Mouse (Mus musculus) heart, adult 18-20 months (tissue): ENCODE measurements around the gene Psme3. TPM values are rescaled to one million over a fixed set of nuclear protein-coding genes. Genes with fewer than 3 reads are reported as not detected.

Experiments
- DNase-seq, 2 experiments: peaks; one replicate each; pipeline ENCODE4 v3.0.0; 2021 to 2022; ENCODE audit warnings: mixed read lengths in 1 of 2
- long read RNA-seq, 2 experiments: library from polyadenylated mRNA; stranded (forward); transcript quantifications; one replicate each; pipeline ENCODE4 v2.0.0; 2021
- total RNA-seq, 2 experiments: library from RNA; stranded (reverse); gene quantifications; 2 replicates each; pipeline ENCODE4 v1.2.3; 2021

Psme3 gene
- total RNA-seq, result 10 to 100 TPM; 65.0 to 86.3 TPM
- long read RNA-seq, experiment 1, transcript Psme3-201 (11 exons, 2,664 nt), result major isoform, 25 of 31 reads
- long read RNA-seq, experiment 1, partial matches to known transcripts, result 1 of 31 reads
- long read RNA-seq, experiment 1, other reads (novel, unspliced or antisense), result 5 of 31 reads
- long read RNA-seq, experiment 2, transcript Psme3-201 (11 exons, 2,664 nt), result major isoform, 10 of 17 reads
- long read RNA-seq, experiment 2, partial matches to known transcripts, result 4 of 17 reads
- long read RNA-seq, experiment 2, other reads (novel, unspliced or antisense), result 3 of 17 reads

GRCm38 (mm10) chr11:101315665-101316500 lies at the start of gene Psme3:
Gene Psme3 (plus strand): TSS chr11:101316213.
- DNase-seq, result peak; percentile 95 to 96

GRCm38 (mm10) chr11:101269577-101270116 lies 46.4 kb upstream of the Psme3 start:
- DNase-seq, result no peak

GRCm38 (mm10) chr11:101272446-101272845 lies 43.6 kb upstream of the Psme3 start:
- DNase-seq, result no peak

- no peak for DNase-seq
Measured at GRCm38 (mm10) chr11:101275309-101275708, 40.7 kb upstream of the Psme3 start.

- no peak for DNase-seq
Measured at GRCm38 (mm10) chr11:101276319-101277070, 39.5 kb upstream of the Psme3 start.

GRCm38 (mm10) chr11:101277381-101278222 lies 38.4 kb upstream of the Psme3 start:
- DNase-seq, result no peak

- peak; percentile 92 to 93 for DNase-seq
Measured at GRCm38 (mm10) chr11:101278223-101279192, 37.5 kb upstream of the Psme3 start, which contains the start of the genes Cntd1 and Coa3. Gene Cntd1 (plus strand): TSS chr11:101279012. Gene Coa3 (minus strand): TSS chr11:101279114.

- no peak for DNase-seq
Measured at GRCm38 (mm10) chr11:101279193-101279569, 36.8 kb upstream of the Psme3 start.

- no peak for DNase-seq
Measured at GRCm38 (mm10) chr11:101280837-101281236, 35.2 kb upstream of the Psme3 start.

GRCm38 (mm10) chr11:101282896-101283295 lies 33.1 kb upstream of the Psme3 start:
- DNase-seq, result no peak

- no peak for DNase-seq
Measured at GRCm38 (mm10) chr11:101283805-101284204, 32.2 kb upstream of the Psme3 start.

- DNase-seq, result peak; percentile 34 to 63
Measured at GRCm38 (mm10) chr11:101287306-101287705, 28.7 kb upstream of the Psme3 start.

GRCm38 (mm10) chr11:101291231-101291630 lies 24.8 kb upstream of the Psme3 start:
- no peak for DNase-seq

- no peak for DNase-seq
Measured at GRCm38 (mm10) chr11:101295191-101295590, 20.8 kb upstream of the Psme3 start.

- DNase-seq, result no peak
Measured at GRCm38 (mm10) chr11:101300881-101301280, 15.1 kb upstream of the Psme3 start.

- DNase-seq, result no peak
Measured at GRCm38 (mm10) chr11:101301299-101302003, 14.6 kb upstream of the Psme3 start.

- peak; percentile 96 to 99 for DNase-seq
Measured at GRCm38 (mm10) chr11:101302004-101302798, 13.8 kb upstream of the Psme3 start, which contains the start of gene Becn1. Gene Becn1 (minus strand): TSS chr11:101302286.

GRCm38 (mm10) chr11:101307744-101308143 lies 8.3 kb upstream of the Psme3 start:
- no peak for DNase-seq
